Mouse (Mus musculus): ENCODE data around the gene Cadm4.

Cadm4 gene

GRCm38 (mm10) chr7:24481474-24482207, at the start of gene Cadm4:
Gene Cadm4, plus strand, starts transcription at chr7:24482023.
- DNase-seq (ENCODE audit: extremely low spot score, low spot score): peak; percentile 95

GRCm38 (mm10) chr7:24435305-24435704, 46.5 kb upstream of the Cadm4 start:
- no peak for DNase-seq (ENCODE audit: extremely low spot score, low spot score)

GRCm38 (mm10) chr7:24437981-24438380, 43.8 kb upstream of the Cadm4 start:
- DNase-seq (ENCODE audit: extremely low spot score, low spot score): no peak

DNA sequence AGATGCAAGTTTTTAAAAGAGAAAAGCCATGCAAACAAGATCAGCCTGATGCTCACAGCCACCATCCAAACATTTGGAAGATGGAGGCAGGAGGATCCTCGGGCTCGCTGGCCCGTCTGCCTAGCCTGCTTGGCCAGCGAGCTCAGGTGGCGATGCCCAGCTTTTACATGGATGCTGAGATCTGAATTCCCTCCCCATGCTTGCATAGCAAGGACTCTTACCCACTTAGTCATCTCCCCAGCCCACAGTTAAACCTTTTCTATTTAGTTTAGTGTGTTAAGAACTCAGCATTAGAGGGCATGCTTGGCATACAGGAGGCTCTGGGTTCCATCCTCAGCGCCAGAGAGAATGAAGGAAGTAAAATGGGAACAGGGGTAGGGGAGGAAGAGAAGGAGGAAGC, 42.6 kb upstream of the Cadm4 start:
- DNase-seq (ENCODE audit: extremely low spot score, low spot score): no peak

- no peak for DNase-seq (ENCODE audit: extremely low spot score, low spot score)
These were observed 41.9 kb upstream of the Cadm4 start for GRCm38 (mm10) chr7:24439891-24440290.

DNA sequence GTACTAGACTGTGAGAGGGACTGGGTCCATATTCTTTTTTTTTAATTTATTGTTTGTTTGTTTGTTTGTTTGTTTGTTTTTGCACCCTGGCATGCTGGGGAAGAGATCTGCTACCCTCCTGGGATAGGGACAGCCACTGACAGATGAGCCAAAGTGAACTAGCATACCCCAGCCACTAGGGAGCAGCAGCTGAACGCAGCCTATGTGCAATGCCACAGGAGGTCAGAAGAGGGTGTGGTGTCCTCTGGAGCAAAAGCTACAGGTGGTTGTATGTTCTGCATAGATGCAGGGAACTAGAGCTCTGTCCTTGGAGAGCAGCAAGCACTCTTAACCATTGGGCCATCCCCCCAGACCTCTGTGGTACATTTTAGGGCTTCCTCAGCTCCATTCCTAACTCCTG, 40.0 kb upstream of the Cadm4 start:
- peak; percentile 45 for DNase-seq (ENCODE audit: extremely low spot score, low spot score)

DNA sequence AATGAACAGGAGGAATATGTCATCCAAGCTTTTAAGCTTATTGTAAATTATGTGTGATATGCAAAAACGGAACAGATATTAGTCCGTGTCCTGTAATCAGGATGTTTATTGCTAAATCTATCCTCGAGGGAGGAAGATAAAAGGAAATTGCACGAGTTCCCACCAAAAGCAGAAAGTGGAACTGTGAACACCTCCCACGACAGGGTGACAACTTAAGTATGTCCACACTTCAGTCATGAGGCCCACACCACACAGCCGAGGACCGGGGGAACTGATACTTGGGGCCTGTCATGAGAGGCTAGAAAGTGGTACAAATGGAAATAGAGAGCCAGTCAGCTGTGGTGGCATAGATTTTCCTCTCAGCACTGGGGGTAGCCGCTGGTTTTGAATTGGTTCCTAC, 39.5 kb upstream of the Cadm4 start:
- no peak for DNase-seq (ENCODE audit: extremely low spot score, low spot score)

- DNase-seq (ENCODE audit: extremely low spot score, low spot score): no peak
These were observed 36.4 kb upstream of the Cadm4 start for GRCm38 (mm10) chr7:24445266-24445926.

DNA sequence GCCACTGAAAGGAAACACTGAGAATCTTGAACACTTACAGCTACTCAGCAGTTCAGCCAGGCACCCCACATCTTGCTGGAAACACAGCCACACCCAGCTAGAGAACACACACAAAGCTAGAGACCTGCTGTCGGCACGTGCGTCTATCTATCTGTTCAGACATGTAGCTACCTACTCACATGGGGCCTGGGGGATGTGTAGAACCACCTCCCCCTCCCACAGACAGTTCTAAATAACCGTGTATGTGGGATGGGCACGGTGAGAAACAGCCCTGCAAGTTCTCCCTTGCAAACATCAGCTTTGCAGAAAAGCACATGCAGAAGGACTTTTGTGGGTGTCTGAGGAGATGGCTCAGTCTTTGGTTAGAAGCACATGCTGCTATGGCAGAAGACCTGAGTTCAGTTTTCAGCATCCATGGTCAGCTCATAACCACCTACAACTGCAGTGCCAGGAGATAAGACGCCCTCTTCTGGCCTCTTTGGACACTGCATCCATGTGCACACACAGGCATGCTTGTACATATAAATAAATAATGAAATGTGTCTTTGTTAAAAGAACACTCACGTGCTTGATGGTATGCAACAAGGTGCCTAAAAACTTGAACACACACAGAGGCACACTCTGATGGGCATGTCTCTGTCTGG, 35.0 kb upstream of the Cadm4 start:
- no peak for DNase-seq (ENCODE audit: extremely low spot score, low spot score)

- no peak for DNase-seq (ENCODE audit: extremely low spot score, low spot score)
These were observed 32.9 kb upstream of the Cadm4 start for GRCm38 (mm10) chr7:24448782-24449517.

DNA sequence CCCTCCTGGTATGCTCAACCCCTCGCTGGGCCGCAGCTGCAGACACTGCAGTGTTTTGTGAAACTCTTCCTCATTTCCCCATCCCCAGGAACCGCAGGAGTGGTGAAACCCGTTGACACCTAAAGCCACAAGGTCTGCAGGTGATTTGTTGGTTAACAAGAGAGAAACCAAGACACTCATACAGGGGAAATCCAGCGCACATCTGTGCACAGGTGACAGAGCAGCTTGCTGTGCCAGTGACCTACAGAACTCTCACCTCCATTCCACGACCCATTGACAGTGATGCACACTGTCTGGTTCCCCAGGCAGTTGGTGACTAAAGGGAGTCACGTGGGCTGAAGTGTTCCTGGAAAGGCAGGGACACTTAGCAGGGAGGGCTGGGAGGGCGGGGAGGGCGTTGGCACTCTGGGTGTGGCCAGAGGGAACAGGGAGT, 31.2 kb upstream of the Cadm4 start:
- no peak for DNase-seq (ENCODE audit: extremely low spot score, low spot score)

DNA sequence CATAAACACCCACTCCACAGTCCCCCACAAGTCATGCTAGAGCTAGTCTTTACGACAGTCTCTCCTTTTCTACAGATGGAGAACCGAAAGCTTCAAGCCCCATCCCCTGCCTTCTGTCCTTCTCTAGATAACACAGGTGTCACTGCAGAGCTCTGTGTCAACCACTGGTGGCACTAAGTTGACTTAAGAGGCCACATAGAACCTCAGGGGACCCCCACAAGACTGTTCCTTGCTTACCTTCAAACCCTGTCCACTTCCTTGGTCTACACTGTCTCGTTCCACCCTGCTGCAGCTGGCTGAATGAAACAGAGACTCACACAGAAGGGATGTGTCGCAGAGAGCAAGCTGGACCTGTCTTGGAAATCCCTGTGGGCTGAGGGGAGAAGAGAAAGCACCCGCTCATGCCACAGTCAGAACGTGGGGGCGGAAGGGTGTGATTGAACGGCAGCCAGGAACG, 29.9 kb upstream of the Cadm4 start, which contains the start of gene Irgc1:
Irgc1 (minus strand) TSS at position 443 of the 457 bp plus-strand sequence.
- DNase-seq (ENCODE audit: extremely low spot score, low spot score): no peak

- no peak for DNase-seq (ENCODE audit: extremely low spot score, low spot score)
These were observed 27.6 kb upstream of the Cadm4 start for GRCm38 (mm10) chr7:24454199-24454598.

DNA sequence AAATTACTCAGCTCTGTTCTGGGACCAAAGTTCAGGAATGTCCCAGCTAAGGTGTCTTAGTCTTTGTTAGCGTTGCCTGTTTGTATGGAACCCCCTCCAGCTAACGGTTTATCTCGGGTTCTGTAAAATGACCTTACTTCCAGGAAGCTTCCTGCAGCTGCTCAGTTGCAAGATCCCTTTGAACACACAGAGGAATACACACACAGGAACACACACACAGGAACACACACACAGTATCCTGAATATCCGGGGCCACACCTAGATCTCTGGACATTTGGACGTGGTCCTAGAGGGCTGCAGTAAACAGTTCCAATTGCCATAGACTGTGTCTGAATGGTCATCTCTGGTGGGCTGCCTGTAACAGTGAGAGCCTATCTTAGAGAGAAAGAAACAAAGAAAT, 26.1 kb upstream of the Cadm4 start:
- DNase-seq (ENCODE audit: extremely low spot score, low spot score): no peak

DNA sequence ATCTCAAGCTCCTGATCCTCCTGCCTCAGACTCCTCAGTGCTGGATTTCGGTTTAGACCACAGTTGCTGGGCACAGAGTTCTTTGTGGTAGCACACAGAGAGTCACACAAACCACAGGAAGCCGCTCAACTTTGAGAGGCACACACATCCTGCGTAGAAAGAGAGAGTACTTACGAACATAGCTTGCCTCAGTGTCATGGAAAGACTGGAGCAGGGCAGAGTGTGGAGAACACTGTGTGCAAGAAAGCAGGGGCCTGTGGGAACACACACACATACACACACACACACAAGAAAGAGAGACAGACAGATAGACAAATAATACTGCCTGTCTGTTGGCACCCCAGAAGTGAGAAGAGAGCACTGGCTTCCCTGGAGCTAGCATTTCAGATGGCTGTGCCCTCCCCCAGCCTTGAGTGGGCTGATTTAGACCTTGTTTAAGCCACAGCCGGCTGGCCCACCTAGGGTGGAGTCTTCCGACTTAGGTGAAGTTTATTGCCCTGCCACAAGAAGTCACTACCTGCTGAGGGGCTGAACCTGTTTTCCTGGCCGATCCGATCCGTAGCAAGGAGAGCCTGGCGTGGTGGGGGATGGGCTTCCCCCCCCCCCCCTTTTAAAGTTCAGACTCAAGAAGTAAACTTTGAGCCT, 24.0 kb upstream of the Cadm4 start:
- DNase-seq (ENCODE audit: extremely low spot score, low spot score): no peak

GRCm38 (mm10) chr7:24459440-24459839, 22.4 kb upstream of the Cadm4 start:
- DNase-seq (ENCODE audit: extremely low spot score, low spot score): no peak

GRCm38 (mm10) chr7:24459843-24460242, 22.0 kb upstream of the Cadm4 start:
- DNase-seq (ENCODE audit: extremely low spot score, low spot score): no peak

- DNase-seq (ENCODE audit: extremely low spot score, low spot score): no peak
These were observed 20.3 kb upstream of the Cadm4 start for GRCm38 (mm10) chr7:24461376-24462051.

GRCm38 (mm10) chr7:24462388-24463319, 19.2 kb upstream of the Cadm4 start, which contains the start of gene Plaur:
Gene Plaur, plus strand, starts transcription at chr7:24462484.
- peak; percentile 61 for DNase-seq (ENCODE audit: extremely low spot score, low spot score)

All from neural tube, embryonic 10.5 days (tissue).